Mouse (Mus musculus): ENCODE measurements around the gene Krt77.

Krt77 gene

GRCm38 (mm10) chr15:101833131-101833530 lies 36.4 kb downstream of the Krt77 start:
- DNase-seq = no peak

GRCm38 (mm10) chr15:101829441-101829840 lies 40.1 kb downstream of the Krt77 start:
- DNase-seq = no peak

- DNase-seq = no peak
These were observed 47.7 kb downstream of the Krt77 start for GRCm38 (mm10) chr15:101821786-101822185.

GRCm38 (mm10) chr15:101817875-101818274 lies 51.6 kb downstream of the Krt77 start, which contains the start of gene Krt2:
Krt2 (minus strand) TSS chr15:101818169.
- no peak for DNase-seq

All from thymus, postnatal 36 days (tissue).